Mouse (Mus musculus) hindbrain, embryonic 14.5 days (tissue): ENCODE data around the gene Dbr1. TPM values are rescaled to one million over a fixed set of nuclear protein-coding genes. Genes with fewer than 3 reads are reported as not detected.

ENCODE experiments used
- ATAC-seq: fragments of 200-750 bp; cut with Nextera tagmentation; 2 replicates; pipeline ENCODE4 v1.8.0; 2017; ENCODE audit warnings: moderate number of reproducible peaks, mild to moderate bottlenecking, moderate TSS enrichment, moderate library complexity; ENCODE audit not compliant: low FRiP score
- DNase-seq: peaks from one replicate; pipeline ENCODE4 v3.0.0-alpha.2; 2015; ENCODE audit warnings: low spot score
- H3K27ac ChIP-seq: fragments of 300-500 bp; sonication (generic); 2 replicates; pipeline ENCODE4 v1.5.1; 2014; ENCODE audit warnings: mild to moderate bottlenecking, moderate library complexity
- H3K27me3 ChIP-seq: fragments of 300-500 bp; sonication (generic); 2 replicates; pipeline ENCODE4 v1.6.1; 2014; ENCODE audit warnings: mild to moderate bottlenecking, low read length, mixed read lengths; ENCODE audit not compliant: control insufficient read depth, insufficient read depth
- H3K36me3 ChIP-seq: fragments of 300-500 bp; sonication (generic); replicated peaks from 2 replicates; pipeline ENCODE4 v1.6.1; 2014; ENCODE audit not compliant: control insufficient read depth, insufficient read depth
- H3K4me1 ChIP-seq: fragments of 300-500 bp; sonication (generic); replicated peaks from 2 replicates; pipeline ENCODE4 v1.6.1; 2014; ENCODE audit warnings: antibody characterized with exemption, low read length, mixed read lengths; ENCODE audit not compliant: control insufficient read depth, insufficient read depth
- H3K4me2 ChIP-seq: fragments of 300-500 bp; sonication (generic); replicated peaks from 2 replicates; pipeline ENCODE4 v1.6.1; 2014; ENCODE audit warnings: mild to moderate bottlenecking, moderate library complexity
- H3K4me3 ChIP-seq: fragments of 300-500 bp; sonication (generic); replicated peaks from 2 replicates; pipeline ENCODE4 v1.5.1; 2014; ENCODE audit warnings: mild to moderate bottlenecking, low read length
- H3K9ac ChIP-seq: fragments of 300-500 bp; sonication (generic); 2 replicates; pipeline ENCODE4 v1.6.1; 2014
- H3K9me3 ChIP-seq: fragments of 300-500 bp; sonication (generic); 2 replicates; pipeline ENCODE4 v1.6.1; 2016; ENCODE audit warnings: low read length; ENCODE audit not compliant: control insufficient read depth
- WGBS: fragments of 180-500 bp; shearing (Covaris S2); extraction: QIAGEN DNeasy Blood & Tissue Kit; methylation state at CpG from one replicate; pipeline ENCODE4 v1.1.7; 2014; 5-methylcytosine and 5-hydroxymethylcytosine counted together
- polyA plus RNA-seq: library from polyadenylated mRNA; unstranded; fragments of >200 nt; fragmentation: Nextera tagmentation; extraction: Ambion mirVana; gene quantifications from 2 replicates; pipeline ENCODE4 v1.2.1, GENCODE M21; 2014

The Dbr1 gene
- polyA plus RNA-seq, 1 experiment from 2014 or later, result 22.1 TPM

DNA sequence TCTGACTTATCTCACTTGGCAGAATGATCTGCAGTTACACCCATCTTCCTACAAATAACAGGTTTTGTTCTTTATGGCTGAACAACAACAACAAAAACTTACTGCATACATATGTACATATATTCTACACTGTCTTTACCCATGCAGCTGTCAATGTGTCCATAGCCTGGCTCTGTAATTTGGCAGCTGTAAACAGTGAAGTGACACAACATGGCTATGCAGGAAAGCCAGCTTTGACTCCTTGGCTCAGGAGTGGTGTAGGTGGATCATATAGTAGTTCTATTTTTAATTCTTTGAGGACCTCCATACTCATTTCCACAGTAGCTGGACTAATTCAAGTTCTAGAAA, 16.1 kb upstream of the Dbr1 start:
- no peak overlapping the region for H3K27ac ChIP-seq
- H3K27me3 ChIP-seq, result no peaks in the 10 kb centered on the region
- H3K9ac ChIP-seq, result no peak overlapping the region
- H3K4me3 ChIP-seq, result no peak overlapping the region
- no peaks in the 10 kb centered on the region for H3K4me1 ChIP-seq
- no peaks in the 10 kb centered on the region for H3K9me3 ChIP-seq
- ATAC-seq, result no peak
- no peak for DNase-seq
- no peak overlapping the region for H3K4me2 ChIP-seq
- H3K36me3 ChIP-seq, result no peaks in the 10 kb centered on the region

DNA sequence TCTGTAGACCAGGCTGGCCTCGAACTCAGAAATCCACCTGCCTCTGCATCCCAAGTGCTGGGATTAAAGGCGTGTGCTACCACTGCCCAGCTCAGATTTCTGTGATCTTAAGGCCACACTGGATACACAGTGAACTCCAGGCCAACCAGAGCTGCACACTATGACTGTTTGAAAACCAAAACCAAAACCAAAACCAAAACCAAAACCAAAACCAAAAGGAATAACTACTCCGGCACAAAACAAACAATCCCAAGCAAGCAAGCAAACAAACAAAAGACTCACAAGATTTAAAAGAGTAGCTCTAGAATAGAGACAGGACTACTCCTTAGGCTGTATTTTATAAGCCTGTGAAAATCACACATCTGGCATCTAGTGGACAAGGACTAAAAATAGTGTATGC, 15.2 kb upstream of the Dbr1 start:
- H3K27ac ChIP-seq, result no peak overlapping the region
- ATAC-seq (no peak), DNase-seq (no peak)
- H3K36me3 ChIP-seq, result no peaks in the 10 kb centered on the region
- WGBS, result 96% methylated on average over 3 of the region's 3 CpGs
- H3K9me3 ChIP-seq, result no peaks in the 10 kb centered on the region
- no peak overlapping the region for H3K4me3 ChIP-seq
- 0 out of 2 replicates have a peak, but pooled peaks cover 2% of the 10 kb centered on the region for H3K4me1 ChIP-seq
- no peaks in the 10 kb centered on the region for H3K27me3 ChIP-seq
- no peak overlapping the region for H3K9ac ChIP-seq
- H3K4me2 ChIP-seq, result no peak overlapping the region

DNA sequence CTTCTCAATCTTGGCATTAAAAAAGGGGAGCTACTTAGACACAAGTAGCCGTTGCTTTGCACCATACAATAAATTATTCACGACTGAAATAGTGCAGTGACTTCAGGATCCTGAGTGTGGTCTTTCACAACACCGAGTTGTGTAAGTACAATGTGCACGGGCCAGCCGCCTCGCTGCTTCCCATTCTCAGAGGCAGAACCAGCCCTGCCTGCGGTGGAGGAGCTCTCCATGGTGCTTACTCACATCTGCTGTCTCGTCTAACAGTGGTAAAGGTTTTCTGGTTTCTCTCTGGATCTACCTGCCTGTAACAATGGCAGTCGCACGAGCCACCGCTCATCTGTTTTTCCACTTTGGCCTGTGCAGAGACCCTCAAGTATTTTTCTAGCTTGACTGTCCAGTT, 11.9 kb upstream of the Dbr1 start:
- DNase-seq, result no peak
- H3K27me3 ChIP-seq, result no peaks in the 10 kb centered on the region
- no peak overlapping the region for H3K4me2 ChIP-seq
- H3K9ac ChIP-seq, result no peak overlapping the region
- ATAC-seq, result no peak
- 28% methylated on average over 11 of the region's 11 CpGs for WGBS
- H3K27ac ChIP-seq, result no peak overlapping the region
- H3K36me3 ChIP-seq, result no peaks in the 10 kb centered on the region
- no peaks in the 10 kb centered on the region for H3K9me3 ChIP-seq
- no peak overlapping the region for H3K4me3 ChIP-seq
- H3K4me1 ChIP-seq, result peaks cover 15% of the 10 kb centered on the region

DNA sequence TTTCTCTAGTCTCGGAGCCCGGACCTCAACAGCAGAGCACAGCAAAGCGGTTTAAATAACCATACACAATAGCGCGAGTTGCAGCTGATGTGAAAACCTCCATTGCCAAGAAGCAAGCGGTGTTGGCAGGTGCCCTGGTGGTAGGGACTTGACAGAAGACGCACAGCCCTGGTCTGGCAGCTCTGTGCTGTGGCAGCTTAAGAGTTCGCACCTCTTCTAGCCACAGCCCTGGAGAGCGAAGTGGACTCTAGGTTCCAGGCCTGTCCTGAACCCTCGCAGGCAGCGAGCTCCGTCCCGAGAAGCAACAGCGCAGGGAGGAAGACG, 7.6 kb upstream of the Dbr1 start:
- Histone ChIP-seq H3K9ac (peak overlapping the region; percentile 90), H3K36me3 (no peaks in the 10 kb centered on the region), H3K4me2 (peak overlapping the region; percentile 89), H3K27me3 (no peaks in the 10 kb centered on the region), H3K27ac (peak overlapping the region; percentile 97), H3K4me3 (peak overlapping the region; percentile 99), H3K4me1 (peaks cover 19% of the 10 kb centered on the region), H3K9me3 (no peaks in the 10 kb centered on the region)
- 1% methylated on average over 14 of the region's 15 CpGs for WGBS
- peak; percentile 57; the same call in 1 of the 2 replicates for ATAC-seq
- DNase-seq, result no peak

DNA sequence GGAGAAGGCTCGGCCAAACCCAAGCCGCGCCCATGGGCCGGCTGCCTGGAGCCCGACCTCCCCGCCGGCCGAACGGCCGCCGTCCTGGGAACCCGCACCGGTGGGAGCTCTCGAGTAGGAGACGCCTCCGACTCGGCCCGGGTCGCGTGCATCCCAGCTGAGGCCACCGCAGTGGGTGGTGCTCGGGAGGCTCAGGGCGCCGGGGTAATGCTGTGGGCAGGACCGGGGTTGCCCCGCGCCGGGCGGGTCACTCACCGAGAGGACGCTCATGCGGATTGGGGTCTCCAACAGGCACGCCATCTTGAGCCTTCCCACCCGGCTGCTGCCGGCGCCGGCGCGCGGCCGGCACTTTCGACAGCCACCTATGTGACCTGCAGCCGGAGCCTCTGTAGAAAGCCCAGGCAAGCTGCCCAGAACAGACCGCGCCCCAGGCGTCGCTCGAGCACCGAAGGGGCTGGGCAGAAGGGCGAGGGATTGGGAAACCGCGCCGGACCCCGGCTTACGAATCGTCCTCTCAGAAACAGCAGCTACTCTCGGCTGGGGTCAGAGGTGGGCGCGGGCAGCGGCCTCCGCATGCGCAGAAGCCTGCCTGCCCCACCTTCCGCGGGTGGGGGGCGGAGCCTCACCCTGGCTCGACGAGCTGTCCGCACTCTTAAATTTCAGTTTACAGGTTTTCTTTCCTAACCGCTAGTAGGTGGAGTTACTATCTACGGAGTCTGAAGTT, 7.1 kb upstream of the Dbr1 start, which contains the start of gene Armc8:
Armc8 (minus strand) TSS at position 553 of the 724 bp plus-strand sequence.
- H3K9me3 ChIP-seq, result no peaks in the 10 kb centered on the region
- peak; percentile 95 for ATAC-seq
- peaks cover 19% of the 10 kb centered on the region for H3K4me1 ChIP-seq
- H3K27ac ChIP-seq, result peak within 1 kb of the TSS; percentile 97
- under 1% methylated on average over 60 of the region's 70 CpGs for WGBS
- peak; percentile 89 for DNase-seq
- peak within 1 kb of the TSS; percentile 90 for H3K9ac ChIP-seq
- no peaks in the 10 kb centered on the region for H3K36me3 ChIP-seq
- peak within 1 kb of the TSS; percentile 99 for H3K4me3 ChIP-seq
- H3K27me3 ChIP-seq, result no peaks in the 10 kb centered on the region
- peak within 1 kb of the TSS; percentile 89 for H3K4me2 ChIP-seq

DNA sequence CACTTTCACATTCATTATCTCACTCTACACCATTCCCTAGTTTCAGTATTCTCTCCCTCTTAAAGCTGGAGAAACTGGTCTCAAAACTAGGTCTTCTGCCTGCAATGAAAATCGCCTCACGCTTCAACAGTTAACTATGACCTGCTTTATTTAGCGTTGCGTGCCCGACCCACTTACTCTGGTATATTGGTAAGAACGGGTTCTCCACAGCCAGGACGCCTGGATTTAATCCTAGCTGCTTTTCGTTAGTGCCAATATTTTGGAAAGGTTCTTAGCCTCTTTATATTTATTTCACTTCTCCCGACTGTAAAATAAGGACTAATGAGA, 6.6 kb upstream of the Dbr1 start:
- Histone ChIP-seq H3K4me3 (peak overlapping the region; percentile 99), H3K36me3 (no peaks in the 10 kb centered on the region), H3K27ac (peak overlapping the region; percentile 97), H3K4me1 (peaks cover 19% of the 10 kb centered on the region), H3K27me3 (no peaks in the 10 kb centered on the region), H3K9ac (peak overlapping the region; percentile 90), H3K4me2 (peak overlapping the region; percentile 89), H3K9me3 (no peaks in the 10 kb centered on the region)
- DNase-seq (no peak), ATAC-seq (no peak; the same call in 1 of the 2 replicates)
- WGBS, result 2% methylated on average over 9 of the region's 9 CpGs

DNA sequence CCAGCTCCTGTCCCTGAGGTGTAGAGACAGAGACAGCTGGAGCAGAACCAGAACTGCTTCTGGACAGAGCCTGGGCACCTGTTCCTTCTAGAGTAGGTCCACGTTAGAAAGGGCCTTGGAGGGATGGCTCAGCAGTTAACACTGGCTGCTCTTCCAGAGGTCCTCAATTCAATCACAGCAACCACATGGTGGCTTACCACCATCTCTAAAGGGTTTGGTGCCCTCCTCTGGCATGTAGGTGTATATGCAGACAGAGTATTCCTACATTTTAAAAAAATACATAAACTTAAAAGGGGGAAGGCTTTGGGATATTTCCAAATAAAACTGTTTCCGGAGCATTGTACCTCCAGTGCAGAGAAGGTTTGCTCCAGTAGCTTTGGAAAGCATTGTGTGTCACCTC, 5.1 kb downstream of the Dbr1 start:
- Histone ChIP-seq H3K27me3 (no peaks in the 10 kb centered on the region), H3K36me3 (peaks cover 53% of the 10 kb centered on the region), H3K4me1 (peaks cover 8% of the 10 kb centered on the region; the same call in 1 of the 2 replicates), H3K9ac (no peak overlapping the region), H3K27ac (no peak overlapping the region), H3K4me2 (no peak overlapping the region), H3K9me3 (no peaks in the 10 kb centered on the region), H3K4me3 (no peak overlapping the region)
- DNase-seq (peak; percentile 70), ATAC-seq (no peak)
- 49% methylated on average over 2 of the region's 2 CpGs for WGBS

DNA sequence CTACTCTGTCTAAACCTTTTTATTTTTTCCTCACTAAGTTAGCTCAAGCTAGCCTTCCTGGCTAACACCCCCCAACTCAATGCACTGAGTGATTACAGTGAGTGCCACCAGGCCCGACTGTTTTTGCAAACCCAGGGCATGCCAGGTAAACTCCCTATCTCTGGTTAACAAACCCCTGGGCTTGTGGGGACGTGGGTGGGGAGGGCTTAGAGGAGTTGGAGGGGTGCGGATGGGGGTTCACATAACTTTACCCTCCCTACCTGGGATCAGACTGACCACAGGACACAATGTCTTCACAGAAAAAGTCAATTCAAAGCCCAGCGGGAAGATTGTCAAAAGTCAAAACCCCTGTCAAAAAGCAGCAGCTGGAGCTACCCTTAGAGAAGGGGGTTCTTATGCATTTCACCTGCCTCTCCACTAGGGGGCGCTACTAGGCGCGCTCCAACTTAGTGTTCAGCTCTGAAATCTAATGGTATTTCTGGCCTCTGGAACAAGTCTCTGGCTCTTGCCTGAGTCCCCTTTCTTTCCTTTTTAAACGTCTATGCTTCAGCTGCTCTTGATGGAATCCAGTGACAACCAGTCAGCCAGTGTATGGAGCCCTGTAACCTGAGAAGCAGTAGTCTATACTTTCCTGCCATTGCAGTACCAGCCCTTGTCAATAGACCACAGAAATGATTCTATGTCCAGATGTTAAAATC, 12.1 kb downstream of the Dbr1 start:
- Histone ChIP-seq H3K9ac (no peak overlapping the region), H3K36me3 (peaks cover 25% of the 10 kb centered on the region), H3K4me2 (no peak overlapping the region), H3K27me3 (no peaks in the 10 kb centered on the region), H3K9me3 (no peaks in the 10 kb centered on the region), H3K27ac (no peak overlapping the region), H3K4me1 (no peaks in the 10 kb centered on the region), H3K4me3 (no peak overlapping the region)
- DNase-seq, result peak; percentile 63
- WGBS, result 25% methylated on average over 8 of the region's 8 CpGs
- no peak for ATAC-seq

DNA sequence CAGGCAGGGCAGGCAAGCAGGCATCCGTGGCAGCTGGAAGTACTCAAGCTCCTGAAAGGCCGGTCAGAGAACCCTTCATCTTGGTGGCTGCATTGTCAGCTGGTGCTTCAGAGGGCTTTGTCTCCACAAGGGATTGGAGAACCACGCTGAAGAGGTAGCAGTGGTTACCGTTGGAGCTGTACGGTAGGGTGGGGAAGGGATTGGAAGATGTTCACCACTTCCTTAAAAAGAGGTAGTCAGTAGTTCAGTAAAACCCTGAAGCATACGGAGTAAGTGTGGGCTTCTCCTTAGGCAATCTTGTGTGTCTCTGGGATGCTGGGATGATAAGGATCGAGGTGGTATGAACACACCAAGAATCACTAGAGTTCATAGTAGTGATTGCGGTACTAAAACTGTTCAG, 15.5 kb downstream of the Dbr1 start:
- no peaks in the 10 kb centered on the region for H3K9me3 ChIP-seq

More for the DNA sequence above, 15.5 kb downstream of the Dbr1 start:
- no peaks in the 10 kb centered on the region for H3K27me3 ChIP-seq
- H3K4me1 ChIP-seq, result no peaks in the 10 kb centered on the region
- no peak for ATAC-seq
- H3K4me2 ChIP-seq, result no peak overlapping the region
- no peak overlapping the region for H3K27ac ChIP-seq
- WGBS, result 82% methylated on average over 8 of the region's 8 CpGs
- no peak for DNase-seq
- no peak overlapping the region for H3K4me3 ChIP-seq
- no peak overlapping the region for H3K9ac ChIP-seq
- H3K36me3 ChIP-seq, result no peaks in the 10 kb centered on the region
